Mouse (Mus musculus): Measurements from ENCODE around the gene Vamp9. TPM values are rescaled to one million over a fixed set of nuclear protein-coding genes. Genes with fewer than 3 reads are reported as not detected.
A peak's percentile ranks its signal among the peaks of the same experiment; 100 is the strongest.

Gene Vamp9
- polyA plus RNA-seq (2021), result not detected

DNA sequence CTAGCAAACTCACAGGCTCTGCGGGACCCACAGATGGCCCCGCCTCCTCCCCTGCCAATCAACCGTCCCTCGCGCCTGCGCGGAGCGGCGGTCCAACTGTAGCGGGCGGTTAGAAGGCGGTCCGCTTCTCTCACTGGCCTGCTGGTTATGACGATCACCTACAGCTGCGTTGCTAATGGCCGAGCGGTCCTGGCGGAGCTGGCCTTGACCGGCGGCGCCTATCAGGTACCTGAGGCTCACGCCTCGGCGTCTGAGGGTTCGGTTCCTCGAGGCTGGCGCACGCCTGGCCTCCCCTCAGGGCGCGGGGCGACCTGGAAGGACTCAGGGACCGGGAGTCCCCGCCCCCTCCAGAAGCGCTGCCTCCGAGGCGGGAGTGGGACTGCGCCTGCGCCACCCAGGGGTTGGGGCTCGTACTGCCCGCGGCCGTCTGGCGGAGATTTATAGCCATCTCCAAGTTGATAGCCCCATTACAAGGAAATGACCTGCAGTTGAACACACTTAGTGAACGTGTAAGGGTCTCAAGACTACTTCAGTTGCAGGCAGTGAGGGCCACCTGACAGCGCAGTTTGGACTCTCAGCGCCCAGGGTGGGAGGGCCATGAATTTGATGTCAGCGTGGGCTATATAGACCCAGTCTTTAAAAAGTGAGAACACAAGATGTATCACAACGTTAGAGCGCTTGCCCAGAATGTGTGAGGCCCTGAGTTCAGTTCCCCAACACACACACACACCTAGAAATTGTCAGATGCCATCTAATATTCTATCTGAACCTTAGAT lies at the start of gene Vamp9:
TSS of gene Vamp9 (plus strand) at position 74 of the 776 bp plus-strand sequence.
- in situ Hi-C loops (cut with MboI; ENCODE audit: low pct_unique_long_range_greater_than_20kb), result no loop called here
- POLR2A ChIA-PET, result no interaction called here
- peak; percentile 89 for ATAC-seq

DNA sequence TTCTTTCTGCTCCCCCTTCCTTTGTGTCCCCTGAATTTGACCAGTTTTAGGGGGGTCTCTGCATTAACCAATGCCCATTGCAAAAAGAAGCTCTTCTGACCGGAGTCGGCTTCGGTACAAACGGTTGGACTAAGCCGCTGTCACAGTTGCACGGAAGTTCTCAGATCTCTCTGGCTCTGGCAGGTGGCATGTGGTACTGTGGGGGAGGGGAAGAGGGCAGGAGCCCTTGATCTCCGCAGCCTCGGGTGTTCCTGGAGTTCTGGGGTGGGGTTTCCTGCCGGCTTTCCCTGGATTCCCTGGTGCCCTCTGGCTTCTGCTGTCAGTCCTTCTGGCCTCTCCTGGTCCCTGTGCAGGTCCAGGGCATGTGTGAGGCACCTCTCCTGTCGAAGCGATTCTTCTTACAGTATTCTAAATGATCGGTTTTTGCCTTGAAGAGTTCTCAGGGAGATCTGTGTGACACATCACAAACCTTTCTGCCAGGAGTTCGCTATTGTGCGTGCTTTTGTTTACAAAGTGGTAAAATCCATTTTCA lies 48.9 kb upstream of the Vamp9 start:
- no peak for TF ChIP-seq CTCF (IDR thresholded peaks at IDR 0.05)
- in situ Hi-C loops (cut with MboI; ENCODE audit: low pct_unique_long_range_greater_than_20kb), result no loop called here
- no peak for DNase-seq (ENCODE audit: low read depth, low spot score)
- POLR2A ChIA-PET, result no interaction called here
- peaks cover 44% of the 10 kb centered on the region for H3K27me3 ChIP-seq
- CTCF ChIA-PET, result interaction anchor here (1.3 kb wide), 1 partner anchor 11 kb away, joined by 4 read pairs; no protein-coding TSS in a partner anchor
- no peak for ATAC-seq

More for the DNA sequence above, at the start of gene Vamp9:
- peak; percentile 45 for TF ChIP-seq CTCF (IDR thresholded peaks at IDR 0.05)
- H3K27me3 ChIP-seq, result no peaks in the 10 kb centered on the region
- CTCF ChIA-PET, result interaction anchor here (1.4 kb wide), 1 partner anchor 12 kb away, joined by 6 read pairs; no protein-coding TSS in a partner anchor
- DNase-seq (ENCODE audit: low read depth, low spot score), result no peak

DNA sequence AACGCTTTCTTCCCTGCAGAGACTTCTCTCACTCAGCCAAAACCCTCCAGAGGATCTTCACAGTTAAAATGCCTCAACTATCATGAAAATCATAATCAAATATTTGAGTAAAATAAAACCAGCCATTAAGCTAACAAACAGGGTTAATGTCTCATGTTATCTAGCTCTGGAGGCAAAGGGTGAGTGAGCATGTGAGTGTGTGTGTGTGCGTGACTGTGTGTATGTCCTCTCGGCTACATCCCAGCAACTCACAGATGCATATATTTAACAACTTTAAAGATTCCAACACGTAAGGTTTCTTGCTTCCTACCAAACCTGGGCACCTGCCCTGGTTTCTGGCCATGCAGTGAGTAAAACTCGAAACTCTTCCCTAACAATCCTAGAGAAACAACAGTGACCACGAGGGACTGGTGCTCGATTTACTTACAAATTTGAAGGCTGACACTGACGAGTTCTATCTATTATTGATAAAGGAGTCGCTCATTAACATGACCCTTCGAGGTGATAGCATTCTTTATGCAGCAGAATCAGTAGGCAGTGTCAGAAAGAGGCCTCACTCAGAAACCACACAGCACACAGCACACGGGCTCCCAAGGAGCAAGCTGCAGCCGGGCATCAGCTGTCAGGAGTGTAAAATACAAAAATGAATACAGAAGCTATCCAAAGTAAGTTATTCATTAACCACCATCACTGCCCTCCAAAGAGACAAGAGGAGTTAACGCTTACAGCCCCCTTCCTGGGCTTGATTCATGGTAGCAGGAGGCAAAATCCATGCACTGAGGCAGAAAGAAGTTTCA lies 46.2 kb upstream of the Vamp9 start:
- CTCF ChIA-PET, result no interaction called here
- DNase-seq (ENCODE audit: low read depth, low spot score) (no peak), ATAC-seq (no peak)
- no peak for TF ChIP-seq CTCF (IDR thresholded peaks at IDR 0.05)
- peaks cover 45% of the 10 kb centered on the region for H3K27me3 ChIP-seq
- POLR2A ChIA-PET, result no interaction called here
- in situ Hi-C loops (cut with MboI; ENCODE audit: low pct_unique_long_range_greater_than_20kb), result no loop called here

DNA sequence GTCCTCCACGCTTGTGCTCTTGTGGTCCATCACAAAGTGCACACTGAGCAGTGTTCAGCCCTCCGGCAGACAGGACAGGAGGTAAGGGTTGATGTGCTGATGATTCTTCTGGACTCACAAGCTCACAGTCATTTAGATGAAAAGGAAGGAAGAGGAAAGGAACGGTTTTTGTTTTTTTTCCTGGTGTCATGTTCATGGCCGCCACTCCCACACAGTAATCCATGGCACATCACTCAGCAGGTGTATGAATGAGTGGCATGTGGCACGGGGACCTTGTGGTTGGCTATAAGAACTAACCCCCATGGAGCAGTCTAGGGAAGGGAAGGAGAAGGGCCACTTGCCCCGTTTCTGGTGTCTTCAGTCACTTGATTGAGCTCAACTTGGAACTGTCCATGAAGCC lies 44.2 kb upstream of the Vamp9 start:
- POLR2A ChIA-PET, result no interaction called here
- TF ChIP-seq CTCF (IDR thresholded peaks at IDR 0.05), result no peak
- ATAC-seq (no peak), DNase-seq (ENCODE audit: low read depth, low spot score) (no peak)
- CTCF ChIA-PET, result interaction anchor here (0.9 kb wide), 1 partner anchor 12 kb away, joined by 4 read pairs; no protein-coding TSS in a partner anchor
- in situ Hi-C loops (cut with MboI; ENCODE audit: low pct_unique_long_range_greater_than_20kb), result no loop called here
- H3K27me3 ChIP-seq, result peaks cover 45% of the 10 kb centered on the region

DNA sequence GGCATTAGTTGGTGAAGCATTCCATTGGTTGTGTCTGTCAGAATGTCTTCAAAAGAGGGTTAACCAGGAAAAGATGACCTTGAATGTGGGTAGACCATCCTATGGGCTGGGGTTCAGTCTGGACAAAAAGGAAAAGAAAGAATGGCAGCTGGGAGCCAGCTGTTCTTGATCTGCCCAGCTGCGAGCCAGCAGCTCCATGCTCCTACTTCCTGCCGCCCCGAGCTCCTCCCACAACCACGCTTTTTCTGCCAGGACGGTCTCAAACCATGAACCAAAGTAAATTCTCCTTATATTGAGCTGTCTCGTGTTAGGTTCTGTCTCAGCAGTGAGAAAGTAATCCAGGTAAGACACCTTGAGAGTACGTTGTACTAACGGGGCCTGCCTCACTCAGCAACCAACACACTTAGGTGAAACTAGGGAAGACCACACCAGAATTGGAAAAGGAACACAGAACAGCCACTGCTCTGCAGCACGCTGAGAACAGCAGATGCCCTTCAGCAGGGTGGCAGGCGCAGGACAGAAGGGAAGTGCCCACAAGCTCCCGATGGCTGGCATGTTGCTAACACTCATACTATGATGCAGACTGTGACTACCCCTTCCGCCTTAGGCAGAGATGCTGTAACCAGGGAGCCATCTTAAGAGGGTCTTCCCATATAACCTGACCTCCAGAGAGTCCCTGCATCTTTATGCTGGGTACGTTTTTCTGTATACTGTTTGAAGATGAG lies 42.2 kb upstream of the Vamp9 start:
- no peak for DNase-seq (ENCODE audit: low read depth, low spot score)
- H3K27me3 ChIP-seq, result peaks cover 32% of the 10 kb centered on the region
- in situ Hi-C loops (cut with MboI; ENCODE audit: low pct_unique_long_range_greater_than_20kb), result no loop called here
- POLR2A ChIA-PET, result no interaction called here
- no peak for ATAC-seq
- TF ChIP-seq CTCF (IDR thresholded peaks at IDR 0.05), result no peak
- CTCF ChIA-PET, result no interaction called here

DNA sequence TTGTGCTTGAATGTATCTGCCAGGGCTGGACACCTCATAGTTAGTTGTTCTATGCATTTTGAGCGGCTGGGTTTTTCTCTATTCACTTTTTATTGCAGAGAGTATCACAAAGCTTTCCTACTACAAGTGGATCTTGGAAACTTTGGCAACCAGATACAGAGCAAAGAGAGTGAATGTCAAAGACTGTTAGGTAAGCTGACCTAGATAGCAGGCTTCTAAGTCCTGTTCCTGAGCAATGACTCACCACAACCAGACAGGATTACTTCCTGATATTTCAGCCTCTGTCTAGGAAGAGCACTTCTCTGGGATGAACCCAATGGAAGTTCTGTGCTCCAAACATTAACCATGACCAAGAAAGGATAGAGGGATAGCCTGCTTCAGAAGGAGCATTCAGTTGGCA lies 40.3 kb upstream of the Vamp9 start:
- in situ Hi-C loops (cut with MboI; ENCODE audit: low pct_unique_long_range_greater_than_20kb), result no loop called here
- H3K27me3 ChIP-seq, result peaks cover 16% of the 10 kb centered on the region
- POLR2A ChIA-PET, result no interaction called here
- no peak for DNase-seq (ENCODE audit: low read depth, low spot score)
- ATAC-seq, result no peak
- CTCF ChIA-PET, result no interaction called here
- TF ChIP-seq CTCF (IDR thresholded peaks at IDR 0.05), result no peak

DNA sequence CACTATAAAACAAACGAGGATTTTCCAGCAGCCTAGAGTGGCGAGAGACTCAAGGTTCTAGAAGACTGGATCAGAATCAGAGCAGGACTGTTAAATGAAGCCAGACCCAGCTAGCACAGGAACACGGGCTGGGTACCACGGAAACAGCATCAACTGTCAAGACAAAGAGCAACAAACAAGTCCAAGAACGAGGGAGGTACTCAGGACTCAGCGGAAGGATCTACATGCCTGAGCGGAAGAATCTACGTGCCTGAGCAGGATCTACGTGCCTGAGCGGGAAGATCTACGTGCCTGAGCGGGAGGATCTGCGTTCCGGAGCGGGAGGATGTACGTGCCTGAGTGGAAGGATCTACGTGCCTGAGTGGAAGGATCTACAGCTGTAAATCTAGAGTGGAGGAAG lies 37.8 kb upstream of the Vamp9 start:
- CTCF ChIA-PET, result no interaction called here
- ATAC-seq, result no peak
- in situ Hi-C loops (cut with MboI; ENCODE audit: low pct_unique_long_range_greater_than_20kb), result no loop called here
- POLR2A ChIA-PET, result no interaction called here
- no peak for TF ChIP-seq CTCF (IDR thresholded peaks at IDR 0.05)
- peaks cover 9% of the 10 kb centered on the region for H3K27me3 ChIP-seq
- DNase-seq (ENCODE audit: low read depth, low spot score), result no peak

DNA sequence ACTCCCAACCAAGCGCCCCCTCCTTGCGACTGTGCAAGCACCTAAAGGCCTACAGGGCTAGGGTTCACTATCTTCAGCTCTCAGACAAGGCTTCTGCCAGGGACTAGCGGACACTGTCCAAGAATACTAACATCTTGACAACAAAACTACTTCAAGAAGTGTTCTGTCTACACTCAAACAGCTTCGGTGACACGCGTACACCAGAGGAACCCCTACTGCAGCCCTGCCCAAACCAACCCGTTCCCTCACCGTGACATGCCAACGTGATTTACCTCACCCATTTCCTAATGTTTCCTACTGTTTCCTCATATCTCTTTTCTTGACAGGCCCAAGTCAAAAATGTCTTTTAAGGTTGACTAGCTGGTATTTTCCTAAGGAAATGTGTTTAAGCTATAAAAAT lies 37.1 kb upstream of the Vamp9 start:
- no peak for ATAC-seq
- DNase-seq (ENCODE audit: low read depth, low spot score), result no peak
- POLR2A ChIA-PET, result no interaction called here
- H3K27me3 ChIP-seq, result peaks cover 6% of the 10 kb centered on the region
- no peak for TF ChIP-seq CTCF (IDR thresholded peaks at IDR 0.05)
- in situ Hi-C loops (cut with MboI; ENCODE audit: low pct_unique_long_range_greater_than_20kb), result no loop called here
- CTCF ChIA-PET, result no interaction called here

DNA sequence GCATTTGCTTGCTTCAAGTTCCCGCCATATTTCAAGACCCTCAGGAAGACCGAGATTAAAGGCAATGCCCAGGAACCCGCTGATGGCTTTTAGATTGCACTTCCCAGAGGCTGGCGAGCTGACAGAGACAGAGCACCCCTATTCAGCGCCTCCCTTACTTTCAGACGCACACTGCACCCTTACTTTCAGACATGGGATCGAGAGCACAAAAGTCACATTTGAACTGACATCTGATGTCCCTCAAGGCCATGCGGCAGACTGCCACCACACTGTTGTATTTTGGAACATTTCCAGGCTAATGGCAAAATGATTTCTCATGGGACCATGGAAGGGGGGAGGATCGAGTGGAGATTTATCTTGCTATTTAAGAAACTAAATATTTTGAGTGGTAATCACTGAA lies 28.5 kb upstream of the Vamp9 start:
- POLR2A ChIA-PET, result no interaction called here
- TF ChIP-seq CTCF (IDR thresholded peaks at IDR 0.05), result no peak
- ATAC-seq (no peak), DNase-seq (ENCODE audit: low read depth, low spot score) (no peak)
- in situ Hi-C loops (cut with MboI; ENCODE audit: low pct_unique_long_range_greater_than_20kb), result no loop called here
- CTCF ChIA-PET, result no interaction called here
- H3K27me3 ChIP-seq, result peaks cover 5% of the 10 kb centered on the region

DNA sequence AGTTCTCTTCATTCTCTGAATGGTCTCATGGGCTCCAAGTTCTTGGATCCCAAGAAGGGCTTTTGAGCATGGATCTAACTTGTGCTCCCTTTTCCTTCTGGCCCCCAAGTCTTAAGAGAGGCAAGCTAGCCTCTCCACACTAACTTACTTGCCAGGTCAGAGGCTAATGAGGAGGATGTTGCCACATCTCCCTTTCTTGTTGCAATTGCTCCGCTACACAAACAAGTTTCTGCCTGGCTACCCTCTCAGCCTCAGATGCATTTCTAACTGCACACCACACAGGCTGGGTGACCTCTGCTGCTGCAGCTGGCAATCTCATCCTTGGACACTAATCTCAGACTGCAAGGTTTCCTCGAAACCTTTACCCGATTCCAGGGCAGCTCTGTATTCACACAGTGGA lies 23.6 kb upstream of the Vamp9 start:
- in situ Hi-C loops (cut with MboI; ENCODE audit: low pct_unique_long_range_greater_than_20kb), result no loop called here
- POLR2A ChIA-PET, result no interaction called here
- DNase-seq (ENCODE audit: low read depth, low spot score) (no peak), ATAC-seq (no peak)
- TF ChIP-seq CTCF (IDR thresholded peaks at IDR 0.05), result no peak
- peaks cover 11% of the 10 kb centered on the region for H3K27me3 ChIP-seq
- CTCF ChIA-PET, result no interaction called here
